Mouse (Mus musculus) G1E (cell line): Measurements from ENCODE around the gene Rnf151. TPM values are rescaled to one million over a fixed set of nuclear protein-coding genes. Genes with fewer than 3 reads are reported as not detected.

ENCODE experiments used
- ATAC-seq: 2 replicates; pipeline ENCODE4 v1.8.0; 2016; ENCODE audit warnings: mild to moderate bottlenecking; ENCODE audit not compliant: insufficient number of reproducible peaks, poor library complexity, low FRiP score, severe bottlenecking; ENCODE audit errors: extremely low read depth
- DNase-seq: peaks from one replicate; pipeline ENCODE4 v3.0.0; 2012; ENCODE audit warnings: low spot score
- H3K27me3 ChIP-seq: 2 replicates; pipeline ENCODE4 v1.6.1; 2012; ENCODE audit warnings: mild to moderate bottlenecking, low read length, inconsistent platforms; ENCODE audit not compliant: insufficient read depth
- H3K36me3 ChIP-seq: replicated peaks from 2 replicates; pipeline ENCODE3; 2012; ENCODE audit warnings: mild to moderate bottlenecking, inconsistent platforms
- H3K4me1 ChIP-seq: 2 replicates; pipeline ENCODE4 v1.6.1; 2012; ENCODE audit warnings: low read depth, low read length, inconsistent platforms, mixed read lengths; ENCODE audit not compliant: insufficient read depth
- H3K4me3 ChIP-seq: 2 replicates; pipeline ENCODE4 v1.5.1; 2012; ENCODE audit warnings: low read depth, mild to moderate bottlenecking, inconsistent platforms, low read length, moderate library complexity, mixed read lengths
- H3K9me3 ChIP-seq: replicated peaks from 2 replicates; pipeline ENCODE4 v1.6.1; 2012; ENCODE audit warnings: inconsistent platforms
- CTCF ChIP-seq: IDR thresholded peaks from 2 replicates; pipeline ENCODE4 v1.5.1; 2012; ENCODE audit warnings: low read depth, low read length, inconsistent platforms, mixed read lengths
- GATA1 ChIP-seq: IDR thresholded peaks from 2 replicates; pipeline ENCODE4 v1.6.1; 2012; ENCODE audit warnings: borderline replicate concordance, low read length, inconsistent platforms, mixed read lengths
- GATA2 ChIP-seq: IDR thresholded peaks from 2 replicates; pipeline ENCODE4 v1.6.1; 2012; ENCODE audit warnings: low read depth, low read length, inconsistent platforms, borderline replicate concordance
- POLR2AphosphoS5 ChIP-seq: IDR thresholded peaks from 2 replicates; pipeline ENCODE4 v1.6.1; 2012; ENCODE audit warnings: low read depth, low read length, inconsistent platforms; ENCODE audit not compliant: insufficient replicate concordance
- TAL1 ChIP-seq: conservative IDR thresholded peaks from 2 replicates; pipeline ENCODE4 v1.6.1; 2012; ENCODE audit warnings: low read depth, low read length, inconsistent platforms, mixed read lengths
- polyA plus RNA-seq: library from polyadenylated mRNA; stranded (reverse); fragments of >175 nt; gene quantifications from 2 replicates; pipeline ENCODE4 v1.2.3, GENCODE M21; 2012
- total RNA-seq, 2 experiments: library from RNA; stranded (forward) in 1 of 2; stranded (reverse) in 1 of 2; fragments of 200-1000 nt in 1 of 2; fragments of >200 nt in 1 of 2; fragmentation: Nextera tagmentation in 1 of 2; gene quantifications; 2 replicates each; pipeline ENCODE4 v1.2.3; 2014 to 2017

The Rnf151 gene
- total and polyA plus RNA-seq, 3 experiments, result 0.13 TPM; not detected in 2

DNA sequence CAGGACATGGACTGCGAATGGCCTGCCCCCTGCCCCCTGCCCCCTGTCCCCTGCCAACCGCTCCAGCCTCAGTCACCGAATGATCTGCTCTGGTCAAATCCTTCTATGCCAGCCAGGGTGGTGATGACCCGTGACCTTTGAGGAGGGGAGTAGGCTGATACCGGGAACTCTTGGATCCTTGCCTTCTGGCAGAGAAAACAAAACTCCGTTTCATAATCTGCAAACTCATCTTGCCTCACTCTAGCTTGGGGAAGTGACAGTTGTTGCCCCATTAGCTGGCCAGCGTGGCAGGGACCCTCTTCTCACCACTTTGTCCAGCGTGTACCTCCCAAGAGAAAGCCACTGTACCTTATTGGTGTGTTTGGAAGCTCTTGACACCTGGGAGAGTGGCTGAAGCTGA is 24.4 kb upstream of the Rnf151 start:
- H3K36me3 ChIP-seq, result peaks cover 44% of the 10 kb centered on the region
- no peaks in the 10 kb centered on the region for H3K9me3 ChIP-seq
- peaks cover 13% of the 10 kb centered on the region for H3K27me3 ChIP-seq
- no peak for ATAC-seq
- peaks cover 16% of the 10 kb centered on the region for H3K4me1 ChIP-seq
- DNase-seq, result no peak
- no peak for TF ChIP-seq TAL1
- no peak for TF ChIP-seq GATA2
- TF ChIP-seq GATA1, result no peak
- no peak for TF ChIP-seq CTCF
- TF ChIP-seq POLR2AphosphoS5, result no peak
- no peak overlapping the region for H3K4me3 ChIP-seq

DNA sequence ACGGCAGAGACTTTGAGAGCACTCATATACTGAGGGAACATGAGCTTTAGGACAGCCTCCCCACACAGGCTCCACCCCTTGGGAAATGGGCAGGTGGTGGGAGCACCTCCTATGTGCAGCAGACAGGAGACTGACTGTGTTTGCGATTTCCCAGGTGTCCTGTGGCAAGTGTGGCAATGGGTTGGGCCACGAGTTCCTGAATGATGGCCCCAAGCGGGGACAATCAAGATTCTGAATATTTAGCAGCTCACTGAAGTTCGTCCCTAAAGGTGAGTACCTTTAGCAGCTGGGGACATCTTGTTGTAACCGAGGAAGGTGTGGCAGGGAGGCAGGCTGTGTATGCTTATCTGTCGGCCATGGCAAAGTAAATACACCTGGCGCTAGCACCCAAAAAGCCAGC is 22.1 kb upstream of the Rnf151 start:
- Histone ChIP-seq H3K9me3 (no peaks in the 10 kb centered on the region), H3K4me1 (peaks cover 31% of the 10 kb centered on the region), H3K36me3 (peaks cover 47% of the 10 kb centered on the region), H3K27me3 (no peaks in the 10 kb centered on the region), H3K4me3 (no peak overlapping the region)
- no peak for TF ChIP-seq TAL1
- DNase-seq (no peak), ATAC-seq (no peak)

DNA sequence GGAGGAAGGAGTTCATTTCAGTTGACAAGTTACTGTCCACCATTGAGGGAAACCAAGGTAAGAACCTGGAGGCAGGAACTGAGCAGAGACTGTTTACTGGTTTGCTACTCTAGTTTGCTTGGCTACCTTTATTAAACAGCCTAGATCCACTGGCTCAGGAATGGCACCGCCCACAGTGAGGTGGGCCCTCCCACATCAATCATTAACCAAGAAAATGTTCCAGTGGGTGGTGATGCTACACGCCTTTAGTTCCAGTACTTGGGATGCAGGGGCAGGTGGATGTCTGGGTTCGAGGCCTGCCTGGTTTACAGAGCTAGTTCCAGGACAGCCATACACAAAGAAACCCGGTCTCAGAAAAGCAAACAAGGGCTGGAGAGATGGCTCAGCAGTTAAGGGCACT is 20.4 kb upstream of the Rnf151 start:
- H3K27me3 ChIP-seq, result peaks cover 3% of the 10 kb centered on the region; the same call in 1 of the 2 replicates
- H3K4me3 ChIP-seq, result no peak overlapping the region
- ATAC-seq (no peak), DNase-seq (no peak)
- H3K36me3 ChIP-seq, result peaks cover 52% of the 10 kb centered on the region
- TF ChIP-seq GATA2 (no peak), TAL1 (no peak), CTCF (no peak), GATA1 (no peak), POLR2AphosphoS5 (no peak)
- no peaks in the 10 kb centered on the region for H3K9me3 ChIP-seq
- H3K4me1 ChIP-seq, result peaks cover 33% of the 10 kb centered on the region

DNA sequence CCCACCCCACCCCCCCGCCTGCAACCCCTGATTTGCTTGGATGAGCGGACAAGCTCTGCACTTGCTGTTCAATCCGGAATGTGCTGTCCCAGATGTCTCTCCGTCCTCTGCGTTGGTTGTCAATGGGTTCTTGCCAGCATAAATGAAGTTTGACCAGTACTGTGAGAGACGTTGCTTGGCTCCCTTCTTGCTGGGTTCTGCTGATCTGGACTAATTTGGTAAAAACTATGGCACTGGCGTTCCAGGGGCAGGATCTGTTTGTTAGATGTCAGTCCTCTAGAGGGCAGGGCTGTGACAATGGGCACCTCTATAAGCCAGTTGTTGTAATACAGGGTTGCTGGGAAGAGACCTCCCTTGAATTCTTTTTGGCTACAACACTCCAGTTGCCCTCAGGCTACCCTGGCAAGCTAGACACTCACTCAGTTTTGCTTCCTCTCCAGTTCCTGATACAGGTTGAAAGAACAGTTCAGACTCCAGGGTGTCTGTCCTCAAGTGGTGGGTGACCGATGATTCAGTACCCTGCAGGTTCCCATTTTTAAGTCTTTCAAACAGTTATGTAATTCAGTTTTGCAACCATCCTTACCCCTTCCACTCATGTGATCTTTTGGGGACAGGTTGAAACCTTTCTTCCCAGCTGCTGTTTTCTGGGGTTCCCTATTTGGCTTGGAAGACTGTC is 19.4 kb upstream of the Rnf151 start:
- DNase-seq, result peak; percentile 47

DNA sequence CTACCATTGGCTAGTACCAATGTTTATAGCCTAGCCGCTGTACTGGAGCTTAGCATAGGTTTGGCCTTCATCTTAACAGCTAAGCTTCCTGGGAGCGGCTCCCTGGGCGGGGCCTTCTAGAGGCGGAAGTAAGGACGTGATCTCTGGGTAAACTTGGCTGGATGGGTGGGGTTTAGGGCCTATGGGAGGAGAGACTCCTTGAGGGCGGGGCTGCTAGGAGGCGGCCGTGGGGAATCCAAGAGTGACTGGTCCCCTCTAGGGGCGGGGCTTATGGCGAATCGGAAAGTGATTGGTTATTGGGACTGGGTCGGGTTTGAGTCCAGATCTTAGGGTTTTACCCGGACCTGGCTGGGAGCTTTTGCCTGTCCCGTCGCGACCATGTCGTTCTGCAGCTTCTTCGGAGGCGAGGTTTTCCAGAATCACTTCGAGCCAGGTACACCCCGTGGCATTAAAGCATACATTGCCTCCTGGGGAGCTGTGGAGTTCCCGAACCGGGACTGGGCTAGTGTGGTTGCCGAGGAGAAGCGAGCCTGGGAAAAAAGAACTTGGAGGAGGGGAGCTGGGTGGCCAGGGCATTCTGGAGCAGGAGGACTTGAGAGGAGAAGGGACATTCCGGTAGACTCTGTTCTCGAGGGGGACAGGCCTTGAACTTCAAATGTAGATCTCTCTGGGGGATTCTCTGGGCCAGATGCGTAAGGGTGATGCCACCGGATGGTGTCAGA is 18.6 kb upstream of the Rnf151 start, which contains the start of gene Msrb1:
Msrb1 (plus strand) TSS at position 313 of the 722 bp plus-strand sequence.
- peak within 1 kb of the TSS; percentile 74 for H3K4me3 ChIP-seq
- peak; percentile 99 for ATAC-seq
- peak; percentile 99 for DNase-seq
- H3K4me1 ChIP-seq, result peaks cover 33% of the 10 kb centered on the region
- H3K36me3 ChIP-seq, result peaks cover 38% of the 10 kb centered on the region
- no peak for TF ChIP-seq GATA1
- no peak for TF ChIP-seq TAL1
- no peak for TF ChIP-seq CTCF
- TF ChIP-seq POLR2AphosphoS5, result no peak
- no peak for TF ChIP-seq GATA2
- no peaks in the 10 kb centered on the region for H3K9me3 ChIP-seq
- peaks cover 10% of the 10 kb centered on the region; the same call in 1 of the 2 replicates for H3K27me3 ChIP-seq

More for the DNA sequence above, 19.4 kb upstream of the Rnf151 start:
- H3K27me3 ChIP-seq, result peaks cover 7% of the 10 kb centered on the region; the same call in 1 of the 2 replicates
- TF ChIP-seq GATA1 (no peak), TAL1 (no peak), CTCF (0 out of 2 replicates have a peak, but pooled peaks have one; percentile 2), GATA2 (no peak)
- H3K4me3 ChIP-seq, result peak overlapping the region; percentile 74
- H3K9me3 ChIP-seq, result no peaks in the 10 kb centered on the region
- peaks cover 46% of the 10 kb centered on the region for H3K36me3 ChIP-seq
- no peak for ATAC-seq
- H3K4me1 ChIP-seq, result peaks cover 33% of the 10 kb centered on the region

DNA sequence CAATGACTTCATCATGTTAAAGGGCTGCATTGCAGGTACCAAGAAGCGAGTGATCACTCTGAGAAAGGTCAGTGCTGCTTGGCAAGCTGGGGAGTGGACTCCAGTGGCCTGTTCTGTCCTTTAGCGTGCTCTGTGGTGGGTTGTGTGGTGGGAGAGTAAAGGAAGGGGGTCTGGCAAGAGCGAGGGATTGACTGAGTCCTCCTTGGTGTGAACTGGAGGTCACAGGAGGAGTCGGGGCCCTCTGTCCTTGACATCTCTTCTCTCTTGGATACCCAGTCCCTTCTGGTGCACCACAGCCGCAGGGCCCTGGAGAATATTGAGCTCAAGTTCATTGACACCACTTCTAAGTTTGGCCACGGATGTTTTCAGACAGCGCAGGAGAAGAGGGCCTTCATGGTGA is 17.6 kb upstream of the Rnf151 start:
- ATAC-seq (no peak), DNase-seq (no peak)
- no peak for TF ChIP-seq GATA1
- TF ChIP-seq GATA2, result no peak
- TF ChIP-seq POLR2AphosphoS5, result no peak
- no peak for TF ChIP-seq CTCF
- TF ChIP-seq TAL1, result no peak
- H3K9me3 ChIP-seq, result no peaks in the 10 kb centered on the region
- H3K4me3 ChIP-seq, result peak overlapping the region; percentile 74
- peaks cover 33% of the 10 kb centered on the region for H3K4me1 ChIP-seq
- peaks cover 12% of the 10 kb centered on the region; the same call in 1 of the 2 replicates for H3K27me3 ChIP-seq
- peaks cover 29% of the 10 kb centered on the region for H3K36me3 ChIP-seq
